Mouse (Mus musculus): ENCODE measurements around the gene Dnpep.

- TF ChIP-seq CTCF (IDR thresholded peaks at IDR 0.05; ENCODE audit: insufficient read depth, low read length) (no peak), POLR2A (IDR thresholded peaks at IDR 0.05; ENCODE audit: borderline replicate concordance, extremely low read depth, low read depth, low read length) (no peak)
These were observed 43.3 kb upstream of the Dnpep start for GRCm38 (mm10) chr1:75361123-75361522.

All from lung, adult 2 months (tissue).